Mouse (Mus musculus) CD4-positive naive resting alpha-beta T cell, adult 76 days (primary cell): ENCODE data around the gene Zbtb26. TPM values are rescaled to one million over a fixed set of nuclear protein-coding genes. Genes with fewer than 3 reads are reported as not detected.

ENCODE experiments used
- total RNA-seq: library from RNA; stranded (reverse); gene quantifications from one replicate; pipeline ENCODE4 v1.2.4, GENCODE M21; 2023

The Zbtb26 gene
- 1.9 TPM for total RNA-seq

GRCm38 (mm10) chr2:37442611-37443591 is at the start of gene Zbtb26, which contains the start of the genes Zbtb6 and Rabgap1:
Zbtb26 (minus strand) TSS chr2:37443135.
Zbtb6 (minus strand) TSS chr2:37443171.
Rabgap1 (plus strand) TSS chr2:37443279.

GRCm38 (mm10) chr2:37422306-37423304 is 20.3 kb downstream of the Zbtb26 start, which contains the start of gene Rc3h2:
Rc3h2 (minus strand) TSS chr2:37422903.

Other genes with a start within 250 kb of the Zbtb26 start
- not detected for gene Olfr366, start 231.6 kb downstream of the Zbtb26 start, total RNA-seq
- not detected for gene Olfr368, start 116.6 kb downstream of the Zbtb26 start, total RNA-seq
- gene Pdcl, start 83.8 kb downstream of the Zbtb26 start, total RNA-seq, result 23.3 TPM
- 58.3 TPM for gene Rc3h2, start 20.2 kb downstream of the Zbtb26 start, total RNA-seq
- 15.2 TPM for gene Zbtb6, start within 50 bp of the Zbtb26 start, total RNA-seq
- gene Rabgap1, start 144 bp upstream of the Zbtb26 start, total RNA-seq, result 47.3 TPM
- gene Gpr21, start 73.2 kb upstream of the Zbtb26 start, total RNA-seq, result 4.3 TPM